Mouse (Mus musculus): ENCODE measurements around the gene Gm37240. TPM values are rescaled to one million over a fixed set of nuclear protein-coding genes. Genes with fewer than 3 reads are reported as not detected.

The Gm37240 gene
- 4.6 and 8.0 TPM in 2 replicates for polyA plus RNA-seq (2015; fragmentation: Nextera tagmentation; extraction: Ambion mirVana)

GRCm38 (mm10) chr3:85887239-85887827, at the start of gene Gm37240, which contains the start of gene Glt28d2:
TSS of gene Gm37240 (minus strand) at chr3:85887518.
TSS of gene Glt28d2 (minus strand) at chr3:85887516.
- no peaks in the 10 kb centered on the region for H3K9me3 ChIP-seq (ENCODE audit: control insufficient read depth, low read length)
- H3K4me2 ChIP-seq (ENCODE audit: low read depth, low read length) = peak within 1 kb of the TSS; percentile 82
- H3K36me3 ChIP-seq (ENCODE audit: control insufficient read depth, insufficient read depth, low read length) = no peaks in the 10 kb centered on the region
- H3K27me3 ChIP-seq (ENCODE audit: control insufficient read depth, insufficient read depth, low read depth, low read length) = peaks cover 2% of the 10 kb centered on the region; the same call in 1 of the 2 replicates
- peak within 1 kb of the TSS; percentile 53 for H3K27ac ChIP-seq (ENCODE audit: low read length)
- peak; percentile 94 for ATAC-seq (ENCODE audit: low read depth)
- WGBS = under 1% methylated on average over 47 of the region's 48 CpGs
- H3K9ac ChIP-seq (ENCODE audit: low read length) = peak within 1 kb of the TSS; percentile 60
- peaks cover 7% of the 10 kb centered on the region for H3K4me1 ChIP-seq (replicated peaks; ENCODE audit: control insufficient read depth, insufficient read depth, low read length)
- peak within 1 kb of the TSS; percentile 58 for H3K4me3 ChIP-seq (ENCODE audit: low read length)

- Histone ChIP-seq H3K4me1 (replicated peaks; ENCODE audit: control insufficient read depth, insufficient read depth, low read length) (no peaks in the 10 kb centered on the region), H3K27ac (ENCODE audit: low read length) (no peak overlapping the region), H3K27me3 (ENCODE audit: control insufficient read depth, insufficient read depth, low read depth, low read length) (no peaks in the 10 kb centered on the region), H3K9ac (ENCODE audit: low read length) (no peak overlapping the region), H3K9me3 (ENCODE audit: control insufficient read depth, low read length) (no peaks in the 10 kb centered on the region), H3K36me3 (ENCODE audit: control insufficient read depth, insufficient read depth, low read length) (no peaks in the 10 kb centered on the region), H3K4me2 (ENCODE audit: low read depth, low read length) (no peak overlapping the region), H3K4me3 (ENCODE audit: low read length) (no peak overlapping the region)
- ATAC-seq (ENCODE audit: low read depth) = no peak
- 87% methylated on average over 5 of the region's 5 CpGs for WGBS
These were observed 46.3 kb upstream of the Gm37240 start for GRCm38 (mm10) chr3:85933586-85933985.

- Histone ChIP-seq H3K9me3 (ENCODE audit: control insufficient read depth, low read length) (no peaks in the 10 kb centered on the region), H3K4me1 (replicated peaks; ENCODE audit: control insufficient read depth, insufficient read depth, low read length) (no peaks in the 10 kb centered on the region), H3K27ac (ENCODE audit: low read length) (no peak overlapping the region), H3K36me3 (ENCODE audit: control insufficient read depth, insufficient read depth, low read length) (no peaks in the 10 kb centered on the region), H3K9ac (ENCODE audit: low read length) (no peak overlapping the region), H3K4me2 (ENCODE audit: low read depth, low read length) (no peak overlapping the region), H3K27me3 (ENCODE audit: control insufficient read depth, insufficient read depth, low read depth, low read length) (no peaks in the 10 kb centered on the region), H3K4me3 (ENCODE audit: low read length) (no peak overlapping the region)
- WGBS = 56% methylated on average over 6 of the region's 6 CpGs
- no peak for ATAC-seq (ENCODE audit: low read depth)
These were observed 44.5 kb upstream of the Gm37240 start for GRCm38 (mm10) chr3:85931859-85932258.

GRCm38 (mm10) chr3:85930671-85931255, 43.4 kb upstream of the Gm37240 start:
- H3K4me2 ChIP-seq (ENCODE audit: low read depth, low read length) = no peak overlapping the region
- H3K4me1 ChIP-seq (replicated peaks; ENCODE audit: control insufficient read depth, insufficient read depth, low read length) = no peaks in the 10 kb centered on the region
- H3K4me3 ChIP-seq (ENCODE audit: low read length) = no peak overlapping the region
- H3K36me3 ChIP-seq (ENCODE audit: control insufficient read depth, insufficient read depth, low read length) = no peaks in the 10 kb centered on the region
- no peak overlapping the region for H3K9ac ChIP-seq (ENCODE audit: low read length)
- WGBS = 78% methylated on average over 11 of the region's 11 CpGs
- no peaks in the 10 kb centered on the region for H3K9me3 ChIP-seq (ENCODE audit: control insufficient read depth, low read length)
- H3K27me3 ChIP-seq (ENCODE audit: control insufficient read depth, insufficient read depth, low read depth, low read length) = no peaks in the 10 kb centered on the region
- no peak overlapping the region for H3K27ac ChIP-seq (ENCODE audit: low read length)
- ATAC-seq (ENCODE audit: low read depth) = no peak

- Histone ChIP-seq H3K27ac (ENCODE audit: low read length) (no peak overlapping the region), H3K27me3 (ENCODE audit: control insufficient read depth, insufficient read depth, low read depth, low read length) (no peaks in the 10 kb centered on the region), H3K4me2 (ENCODE audit: low read depth, low read length) (no peak overlapping the region), H3K4me1 (replicated peaks; ENCODE audit: control insufficient read depth, insufficient read depth, low read length) (no peaks in the 10 kb centered on the region), H3K4me3 (ENCODE audit: low read length) (no peak overlapping the region), H3K36me3 (ENCODE audit: control insufficient read depth, insufficient read depth, low read length) (no peaks in the 10 kb centered on the region), H3K9ac (ENCODE audit: low read length) (no peak overlapping the region), H3K9me3 (ENCODE audit: control insufficient read depth, low read length) (no peaks in the 10 kb centered on the region)
- ATAC-seq (ENCODE audit: low read depth) = no peak
- whole genome bisulfite sequencing = 79% methylated on average over 5 of the region's 5 CpGs
These were observed 42.4 kb upstream of the Gm37240 start for GRCm38 (mm10) chr3:85929711-85930110.

- H3K4me3 ChIP-seq (ENCODE audit: low read length) = no peak overlapping the region
- H3K4me2 ChIP-seq (ENCODE audit: low read depth, low read length) = no peak overlapping the region
- no peak for ATAC-seq (ENCODE audit: low read depth)
- no peaks in the 10 kb centered on the region for H3K9me3 ChIP-seq (ENCODE audit: control insufficient read depth, low read length)
- no peaks in the 10 kb centered on the region for H3K4me1 ChIP-seq (replicated peaks; ENCODE audit: control insufficient read depth, insufficient read depth, low read length)
- H3K27me3 ChIP-seq (ENCODE audit: control insufficient read depth, insufficient read depth, low read depth, low read length) = no peaks in the 10 kb centered on the region
- 73% methylated on average over 5 of the region's 5 CpGs for WGBS
- no peak overlapping the region for H3K27ac ChIP-seq (ENCODE audit: low read length)
- no peak overlapping the region for H3K9ac ChIP-seq (ENCODE audit: low read length)
- no peaks in the 10 kb centered on the region for H3K36me3 ChIP-seq (ENCODE audit: control insufficient read depth, insufficient read depth, low read length)
These were observed 40.9 kb upstream of the Gm37240 start for GRCm38 (mm10) chr3:85928140-85928611.

GRCm38 (mm10) chr3:85927296-85927695, 40.0 kb upstream of the Gm37240 start:
- Histone ChIP-seq H3K4me2 (ENCODE audit: low read depth, low read length) (no peak overlapping the region), H3K9me3 (ENCODE audit: control insufficient read depth, low read length) (no peaks in the 10 kb centered on the region), H3K9ac (ENCODE audit: low read length) (no peak overlapping the region), H3K27ac (ENCODE audit: low read length) (no peak overlapping the region), H3K4me3 (ENCODE audit: low read length) (no peak overlapping the region), H3K27me3 (ENCODE audit: control insufficient read depth, insufficient read depth, low read depth, low read length) (no peaks in the 10 kb centered on the region), H3K4me1 (replicated peaks; ENCODE audit: control insufficient read depth, insufficient read depth, low read length) (no peaks in the 10 kb centered on the region), H3K36me3 (ENCODE audit: control insufficient read depth, insufficient read depth, low read length) (no peaks in the 10 kb centered on the region)
- 77% methylated on average over 9 of the region's 9 CpGs for WGBS
- ATAC-seq (ENCODE audit: low read depth) = no peak

GRCm38 (mm10) chr3:85923954-85924945, 36.9 kb upstream of the Gm37240 start:
- WGBS = 40% methylated on average over 18 of the region's 18 CpGs
- H3K36me3 ChIP-seq (ENCODE audit: control insufficient read depth, insufficient read depth, low read length) = no peaks in the 10 kb centered on the region
- no peaks in the 10 kb centered on the region for H3K27me3 ChIP-seq (ENCODE audit: control insufficient read depth, insufficient read depth, low read depth, low read length)
- H3K4me2 ChIP-seq (ENCODE audit: low read depth, low read length) = peak overlapping the region; percentile 42
- peak; percentile 73 for ATAC-seq (ENCODE audit: low read depth)
- H3K9ac ChIP-seq (ENCODE audit: low read length) = peak overlapping the region; percentile 43; the same call in 1 of the 2 replicates
- H3K4me1 ChIP-seq (replicated peaks; ENCODE audit: control insufficient read depth, insufficient read depth, low read length) = no peaks in the 10 kb centered on the region
- no peaks in the 10 kb centered on the region for H3K9me3 ChIP-seq (ENCODE audit: control insufficient read depth, low read length)
- no peak overlapping the region for H3K27ac ChIP-seq (ENCODE audit: low read length)
- H3K4me3 ChIP-seq (ENCODE audit: low read length) = no peak overlapping the region

- Histone ChIP-seq H3K4me1 (replicated peaks; ENCODE audit: control insufficient read depth, insufficient read depth, low read length) (no peaks in the 10 kb centered on the region), H3K27ac (ENCODE audit: low read length) (no peak overlapping the region), H3K4me3 (ENCODE audit: low read length) (no peak overlapping the region), H3K36me3 (ENCODE audit: control insufficient read depth, insufficient read depth, low read length) (no peaks in the 10 kb centered on the region), H3K9ac (ENCODE audit: low read length) (no peak overlapping the region), H3K9me3 (ENCODE audit: control insufficient read depth, low read length) (no peaks in the 10 kb centered on the region), H3K27me3 (ENCODE audit: control insufficient read depth, insufficient read depth, low read depth, low read length) (no peaks in the 10 kb centered on the region), H3K4me2 (ENCODE audit: low read depth, low read length) (no peak overlapping the region)
- 84% methylated on average over 8 of the region's 8 CpGs for WGBS
- ATAC-seq (ENCODE audit: low read depth) = no peak
These were observed 36.0 kb upstream of the Gm37240 start for GRCm38 (mm10) chr3:85923343-85923742.
